ENCODE assay signal across 9 mouse cellular contexts in genomic region chr9:107290897-107291296, GRCm38 (mm10). TPM values are rescaled to one million over a fixed set of nuclear protein-coding genes. Genes with fewer than 3 reads are reported as not detected.
A peak's percentile ranks its signal among the peaks of the same experiment; 100 is the strongest.
DNase-seq lines count a peak whose midpoint lies in the region; ATAC-seq and TF ChIP-seq lines count a peak whose summit lies in the region.
"Had no signal": no experiment of that assay in that cellular context is flagged by ENCODE, and none has a peak within 500 bp of the region (broad histone marks: within the 10 kb centered on the region; RNA-seq: fewer than 3 reads in every experiment).

No protein-coding gene starts in this region.

- H3K27me3 ChIP-seq in neural tube, embryonic 15.5 days (replicated peaks), result peaks cover 43% of the 10 kb centered on the region
- no peaks in the 10 kb centered on the region for H3K27me3 ChIP-seq in thymus, adult 2 months (ENCODE audit: control insufficient read depth, insufficient read depth, low read length)

- H3K9me3 ChIP-seq in neural tube, embryonic 15.5 days (replicated peaks), result no peaks in the 10 kb centered on the region
- H3K9me3 ChIP-seq: stomach, embryonic 15.5 days had no signal

- no peak overlapping the region for H3K9ac ChIP-seq in neural tube, embryonic 15.5 days (replicated peaks)
- H3K9ac ChIP-seq: stomach, embryonic 15.5 days had no signal

- no peak for TF ChIP-seq POLR2A in lung, adult 2 months (IDR thresholded peaks at IDR 0.05; ENCODE audit: borderline replicate concordance, extremely low read depth, low read depth, low read length)
- TF ChIP-seq POLR2A in thymus, adult 2 months (IDR thresholded peaks at IDR 0.05; ENCODE audit: control insufficient read depth, extremely low read depth, insufficient read depth, low read length, poor library complexity), result no peak

- H3K4me1 ChIP-seq in lung, adult 2 months (ENCODE audit: control insufficient read depth, insufficient read depth, low read length), result peaks cover 11% of the 10 kb centered on the region
- H3K4me1 ChIP-seq in neural tube, embryonic 15.5 days, result peaks cover 15% of the 10 kb centered on the region
- peaks cover 33% of the 10 kb centered on the region for H3K4me1 ChIP-seq in thymus, adult 2 months (replicated peaks; ENCODE audit: control insufficient read depth, insufficient read depth, low read length)

- no peak overlapping the region for H3K4me3 ChIP-seq in lung, adult 2 months (replicated peaks; ENCODE audit: extremely low read depth, low read depth, low read length)
- no peak overlapping the region for H3K4me3 ChIP-seq in neural tube, embryonic 15.5 days (replicated peaks)
- no peak overlapping the region for H3K4me3 ChIP-seq in thymus, adult 2 months (ENCODE audit: control insufficient read depth, insufficient read depth, low read length)
- H3K4me3 ChIP-seq: stomach, embryonic 15.5 days had no signal

- no peak overlapping the region for H3K27ac ChIP-seq in neural tube, embryonic 15.5 days (replicated peaks)
- H3K27ac ChIP-seq in thymus, adult 2 months (ENCODE audit: control insufficient read depth, insufficient read depth, low read length), result no peak overlapping the region
- H3K27ac ChIP-seq: stomach, embryonic 15.5 days had no signal

- DNase-seq in 416B (ENCODE audit: low read depth), result peak; percentile 82
- peak; percentile 75 for DNase-seq in T-cell, adult 2 months (ENCODE audit: low spot score)
- DNase-seq in gastrocnemius, postnatal 25 days, result peak; percentile 65
- DNase-seq in kidney, postnatal 25 days, result peak; percentile 84 to 89
- DNase-seq in lung, adult 2 months, result peak; percentile 87
- DNase-seq in thymus, adult 2 months, result peak; percentile 84

- H3K36me3 ChIP-seq in neural tube, embryonic 15.5 days, result no peaks in the 10 kb centered on the region
- no peaks in the 10 kb centered on the region for H3K36me3 ChIP-seq in thymus, adult 2 months (ENCODE audit: control insufficient read depth, insufficient read depth, low read length)
- H3K36me3 ChIP-seq: stomach, embryonic 15.5 days had no signal

- peak; percentile 97 for TF ChIP-seq CTCF in lung, adult 2 months (IDR thresholded peaks at IDR 0.05; ENCODE audit: insufficient read depth, low read length)
- TF ChIP-seq CTCF in thymus, adult 2 months (IDR thresholded peaks at IDR 0.05; ENCODE audit: borderline replicate concordance, control insufficient read depth, extremely low read depth, insufficient read depth, low read length, poor library complexity), result peak; percentile 92

- H3K4me2 ChIP-seq in neural tube, embryonic 15.5 days, result no peak overlapping the region

- WGBS in lung, adult 2 months, result 27% methylated on average over 10 of the region's 10 CpGs
- 29% methylated on average over 10 of the region's 10 CpGs for WGBS in neural tube, embryonic 15.5 days
- WGBS in thymus, adult 2 months, result 37% methylated on average over 10 of the region's 10 CpGs

- peak; percentile 34 for ATAC-seq in common myeloid progenitor, adult 5-6 weeks (replicated peaks; ENCODE audit: low read depth, poor library complexity, severe bottlenecking)
- peak; percentile 50; the same call in 1 of the 2 replicates for ATAC-seq in neural tube, embryonic 15.5 days (ENCODE audit: low FRiP score)

RNA-seq across cellular contexts. Expression of gene Mapkapk3, which starts 1.2 kb away (rescaled TPM):
- total RNA-seq in common myeloid progenitor, adult 5-6 weeks (2017), result 61.4 and 71.9 TPM in 2 replicates
- 10 to 100 TPM; 27.7 to 32.1 TPM for total RNA-seq in gastrocnemius, postnatal 25 days (2021)
- polyA plus RNA-seq in lung, adult 2 months (2012; rRNA removed), result 29.3 and 41.1 TPM in 2 replicates
- polyA plus RNA-seq in neural tube, embryonic 15.5 days (2015; fragmentation: Nextera tagmentation; extraction: Ambion mirVana), result 2.2 and 9.4 TPM in 2 replicates
- polyA plus RNA-seq in thymus, adult 2 months (2012; rRNA removed), result 30.5 and 43.6 TPM in 2 replicates

RNA-seq across cellular contexts. Expression of gene Cish, which starts 4.9 kb away (rescaled TPM):
- 0.27 and 0.39 TPM in 2 replicates for total RNA-seq in common myeloid progenitor, adult 5-6 weeks (2017)
- total RNA-seq in gastrocnemius, postnatal 25 days (2021), result 100 to 1,000 TPM in 1 of 2 experiments, 1 to 10 TPM in 1; 2.3 to 100 TPM
- 61.1 and 72.2 TPM in 2 replicates for polyA plus RNA-seq in lung, adult 2 months (2012; rRNA removed)
- 12.6 and 15.5 TPM in 2 replicates for polyA plus RNA-seq in neural tube, embryonic 15.5 days (2015; fragmentation: Nextera tagmentation; extraction: Ambion mirVana)
- polyA plus RNA-seq in thymus, adult 2 months (2012; rRNA removed), result 34.5 and 39.6 TPM in 2 replicates

RNA-seq across cellular contexts. Expression of gene Hemk1, which starts 47.3 kb away (rescaled TPM):
- 8.1 and 16.1 TPM in 2 replicates for total RNA-seq in common myeloid progenitor, adult 5-6 weeks (2017)
- total RNA-seq in gastrocnemius, postnatal 25 days (2021), result 10 to 100 TPM; 12.8 to 15.7 TPM
- 16.9 and 21.0 TPM in 2 replicates for polyA plus RNA-seq in lung, adult 2 months (2012; rRNA removed)
- polyA plus RNA-seq in neural tube, embryonic 15.5 days (2015; fragmentation: Nextera tagmentation; extraction: Ambion mirVana), result 16.3 and 18.2 TPM in 2 replicates
- polyA plus RNA-seq in thymus, adult 2 months (2012; rRNA removed), result 23.6 and 25.5 TPM in 2 replicates

RNA-seq across cellular contexts. Expression of gene 6430571L13Rik, which starts 49.5 kb away (rescaled TPM):
- 0.23 and 0.44 TPM in 2 replicates for total RNA-seq in common myeloid progenitor, adult 5-6 weeks (2017)
- total RNA-seq in gastrocnemius, postnatal 25 days (2021), result 10 to 100 TPM; 34.1 to 44.0 TPM
- 0.34 and 1.1 TPM in 2 replicates for polyA plus RNA-seq in lung, adult 2 months (2012; rRNA removed)
- polyA plus RNA-seq in neural tube, embryonic 15.5 days (2015; fragmentation: Nextera tagmentation; extraction: Ambion mirVana), result 7.8 and 9.1 TPM in 2 replicates
- 0.91 and 1.2 TPM in 2 replicates for polyA plus RNA-seq in thymus, adult 2 months (2012; rRNA removed)

RNA-seq across cellular contexts. Expression of gene Dock3, which starts 59.2 kb away (rescaled TPM):
- 0.23 and 1.6 TPM in 2 replicates for total RNA-seq in common myeloid progenitor, adult 5-6 weeks (2017)
- total RNA-seq in gastrocnemius, postnatal 25 days (2021), result under 1 TPM in 1 of 2 experiments, not detected in 1; 0.13 TPM
- 0.09 and 0.18 TPM in 2 replicates for polyA plus RNA-seq in lung, adult 2 months (2012; rRNA removed)
- 18.6 and 26.7 TPM in 2 replicates for polyA plus RNA-seq in neural tube, embryonic 15.5 days (2015; fragmentation: Nextera tagmentation; extraction: Ambion mirVana)
- 0.96 and 3.2 TPM in 2 replicates for polyA plus RNA-seq in thymus, adult 2 months (2012; rRNA removed)
